Mouse (Mus musculus): ENCODE results near the gene Slc26a9. TPM values are rescaled to one million over a fixed set of nuclear protein-coding genes. Genes with fewer than 3 reads are reported as not detected.
"Not testable (repeated sequence)": the region's sequence is repeated elsewhere in the genome, so short reads cannot be mapped to it uniquely, and the experiment has no call there.

Gene Slc26a9
- total RNA-seq, 2 experiments from 2014 or later = 0.18 to 0.24 TPM

DNA sequence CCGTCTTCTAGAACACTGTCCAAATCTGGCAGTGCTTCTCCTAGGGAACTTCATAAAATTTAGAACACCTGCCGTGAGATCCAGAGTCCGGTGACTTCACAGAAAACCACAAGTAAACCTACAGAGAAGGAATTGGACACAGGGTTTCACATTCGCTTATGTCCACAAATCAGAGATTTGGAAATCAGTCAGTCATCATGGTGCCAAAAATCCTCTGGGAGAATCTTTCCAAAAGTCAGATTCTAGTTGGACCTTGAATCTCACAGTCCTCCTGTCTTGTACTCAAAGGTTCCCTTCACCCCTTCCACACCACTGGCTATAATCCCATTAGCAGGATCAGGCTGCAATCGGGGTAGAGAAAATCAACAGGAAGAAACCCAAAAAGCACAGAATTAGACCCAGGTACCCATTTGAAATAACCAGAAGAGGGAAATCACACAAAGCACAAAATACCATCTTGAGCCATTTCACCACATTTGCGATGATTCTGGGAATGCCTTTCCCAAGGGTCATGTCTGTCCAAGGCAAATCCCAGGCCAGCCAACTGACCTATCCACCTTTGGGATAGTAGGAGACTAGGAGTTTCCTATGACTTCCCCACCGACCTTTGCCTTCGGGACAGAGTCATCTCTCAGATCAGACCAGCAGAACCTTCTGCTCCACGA, 68.9 kb downstream of the Slc26a9 start:
- intact Hi-C loops (cut with DNase I) = no loop called here
- no peak for DNase-seq (ENCODE audit: extremely low spot score in 1 of 2, low spot score in 2 of 2)

DNA sequence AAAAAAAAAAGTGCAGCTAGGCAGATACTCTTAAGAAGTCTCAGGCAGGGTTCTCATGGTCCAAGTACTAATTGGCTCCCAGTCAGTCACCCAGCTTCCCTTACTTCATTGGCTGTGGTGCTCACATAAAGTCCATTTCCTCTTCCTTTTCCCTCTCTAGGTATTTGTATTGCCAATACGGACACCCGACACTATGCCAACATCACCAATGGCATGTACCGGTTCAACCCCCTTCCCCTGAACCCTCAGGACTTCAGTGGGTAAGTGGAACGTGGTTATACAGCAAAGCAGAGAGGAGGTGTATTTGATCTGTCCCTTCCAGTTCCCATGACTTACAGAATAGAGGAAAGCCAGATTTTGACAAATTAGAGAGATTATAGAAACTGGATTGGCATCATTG, 69.9 kb downstream of the Slc26a9 start:
- no peak for DNase-seq (ENCODE audit: extremely low spot score in 1 of 2, low spot score in 2 of 2)
- intact Hi-C loops (cut with DNase I) = no loop called here

DNA sequence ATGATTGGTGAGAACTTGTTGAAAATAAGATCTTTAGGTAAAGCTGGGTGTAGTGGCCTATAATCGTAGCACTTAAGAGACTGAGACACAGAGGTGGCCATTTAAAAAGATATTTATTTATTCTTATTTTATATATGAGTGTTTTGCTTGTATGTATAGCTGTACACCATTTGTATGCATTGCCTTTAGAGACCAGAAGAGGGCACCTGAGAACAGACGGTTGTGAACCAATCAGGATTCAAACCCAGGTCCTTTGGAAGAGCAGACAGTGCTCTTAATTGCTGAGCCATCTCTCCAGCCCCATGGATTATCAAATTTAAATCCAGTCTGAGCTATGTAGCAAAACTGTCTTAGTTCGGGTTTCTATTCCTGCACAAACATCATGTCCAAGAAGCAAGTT, 70.4 kb downstream of the Slc26a9 start:
- intact Hi-C loops (cut with DNase I) = no loop called here
- DNase-seq (ENCODE audit: extremely low spot score in 1 of 2, low spot score in 2 of 2) = no peak

DNA sequence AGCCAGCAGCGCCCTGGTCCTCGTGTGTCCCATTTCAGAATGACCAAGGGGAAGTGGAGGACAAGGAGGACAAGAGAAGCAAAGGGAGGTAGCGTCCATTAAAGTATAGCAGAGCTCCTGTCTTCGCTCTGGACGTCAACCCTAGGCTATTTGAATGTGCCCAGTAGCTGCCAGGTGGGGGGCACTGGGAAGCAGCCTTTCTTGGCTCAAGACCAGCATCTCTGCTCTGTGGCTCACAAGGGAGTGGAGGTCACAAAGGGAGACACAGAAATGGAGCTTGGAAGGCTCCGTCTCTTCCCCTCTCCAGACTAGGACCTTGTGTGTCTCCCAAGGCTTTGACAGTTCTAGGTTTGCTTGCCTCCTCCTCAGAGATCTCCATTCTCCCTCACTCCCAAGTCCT, 73.1 kb downstream of the Slc26a9 start:
- no peak for DNase-seq (ENCODE audit: extremely low spot score in 1 of 2, low spot score in 2 of 2)
- intact Hi-C loops (cut with DNase I) = no loop called here

DNA sequence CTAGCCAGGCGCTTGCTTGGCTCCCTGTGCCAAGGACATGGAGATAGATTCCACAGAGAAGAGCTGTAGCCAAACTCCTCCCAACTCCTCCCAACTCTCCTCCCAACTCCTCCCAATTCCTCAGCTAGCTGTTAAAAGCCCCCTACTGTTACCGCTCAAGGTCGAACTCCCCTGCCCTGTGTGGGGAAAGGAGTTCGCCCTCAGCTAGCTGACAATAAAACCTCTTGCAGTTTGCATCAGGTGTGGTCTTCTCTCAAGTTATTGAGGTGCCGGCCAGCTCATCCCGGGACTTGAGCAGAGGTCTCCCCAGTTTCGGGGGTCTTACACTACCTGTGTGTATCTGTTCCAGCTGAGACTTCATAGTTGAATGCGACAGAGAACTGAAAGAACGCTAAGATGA, 76.5 kb downstream of the Slc26a9 start:
- intact Hi-C loops (cut with DNase I) = loop anchor here (10.0 kb wide), 1 partner anchor 106 kb away; no protein-coding TSS in a partner anchor
- DNase-seq (ENCODE audit: extremely low spot score in 1 of 2, low spot score in 2 of 2) = not testable (repeated sequence)

DNA sequence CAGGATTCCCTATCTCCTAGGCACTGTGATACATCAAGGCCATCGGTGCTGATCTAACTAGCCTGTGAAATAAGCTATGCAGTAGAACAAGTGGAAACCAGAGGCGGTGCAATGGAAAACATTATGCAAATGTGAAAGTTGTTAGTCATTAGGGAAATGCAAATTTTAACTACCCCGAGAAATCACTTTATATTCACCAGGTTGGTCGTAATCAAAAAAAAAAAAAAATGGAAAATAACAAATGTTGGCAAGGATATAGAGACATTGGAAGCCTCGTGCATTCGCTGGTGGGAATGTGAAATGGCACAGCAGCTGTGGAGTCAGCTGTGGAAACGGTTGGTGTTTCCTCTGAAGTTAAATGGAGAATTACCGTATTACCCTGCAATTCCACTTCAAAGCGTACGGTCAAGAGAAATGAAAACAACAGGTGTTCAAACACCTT, 77.1 kb downstream of the Slc26a9 start:
- intact Hi-C loops (cut with DNase I) = loop anchor here (10.0 kb wide), 1 partner anchor 106 kb away; no protein-coding TSS in a partner anchor

More for the DNA sequence above, 77.1 kb downstream of the Slc26a9 start:
- DNase-seq (ENCODE audit: extremely low spot score in 1 of 2, low spot score in 2 of 2) = no peak

Other genes with a start within 250 kb of the Slc26a9 start
- gene Srgap2, start 216.7 kb upstream of the Slc26a9 start, total RNA-seq (2021) = 100 to 1,000 TPM; 137 TPM
- 1 to 10 TPM; 1.4 to 1.7 TPM for gene Fam72a, start 216.1 kb upstream of the Slc26a9 start, total RNA-seq (2021)
- under 1 TPM in 1 of 2 experiments, not detected in 1; 0.17 TPM for gene Avpr1b, start 144.8 kb upstream of the Slc26a9 start, total RNA-seq (2021)
- under 1 TPM in 1 of 2 experiments, not detected in 1; 0.22 TPM for gene Ctse, start 105.7 kb upstream of the Slc26a9 start, total RNA-seq (2021)
- gene Rab7b, start 55.3 kb upstream of the Slc26a9 start, total RNA-seq (2021) = 1 to 10 TPM; 2.3 to 2.4 TPM
- under 1 TPM; 0.69 to 0.94 TPM for gene Pm20d1, start 53.4 kb downstream of the Slc26a9 start, total RNA-seq (2021)
- gene Slc41a1, start 83.5 kb downstream of the Slc26a9 start, total RNA-seq (2021) = 10 to 100 TPM; 43.8 to 43.9 TPM
- gene Rab29, start 123.2 kb downstream of the Slc26a9 start, total RNA-seq (2021) = 1 to 10 TPM; 5.5 to 5.6 TPM
- 100 to 1,000 TPM; 204 to 210 TPM for gene Nucks1, start 166.5 kb downstream of the Slc26a9 start, total RNA-seq (2021)
- under 1 TPM; 0.43 to 0.64 TPM for gene Slc45a3, start 218.9 kb downstream of the Slc26a9 start, total RNA-seq (2021)

Data from left cerebral cortex, postnatal 10 days (tissue).